Mouse (Mus musculus): ENCODE data around the gene Sln.

- TF ChIP-seq POLR2A (IDR thresholded peaks at IDR 0.05; ENCODE audit: borderline replicate concordance, control insufficient read depth, low read depth, low read length) (no peak), CTCF (IDR thresholded peaks at IDR 0.05; ENCODE audit: control insufficient read depth, insufficient read depth, low read length) (no peak)
These were observed 53.4 kb downstream of the Sln start for GRCm38 (mm10) chr9:53903215-53903842.
